Mouse (Mus musculus): ENCODE measurements around the gene Gm21904.
"Not testable (repeated sequence)": the region's sequence is repeated elsewhere in the genome, so short reads cannot be mapped to it uniquely, and the experiment has no call there.

The Gm21904 gene

DNA sequence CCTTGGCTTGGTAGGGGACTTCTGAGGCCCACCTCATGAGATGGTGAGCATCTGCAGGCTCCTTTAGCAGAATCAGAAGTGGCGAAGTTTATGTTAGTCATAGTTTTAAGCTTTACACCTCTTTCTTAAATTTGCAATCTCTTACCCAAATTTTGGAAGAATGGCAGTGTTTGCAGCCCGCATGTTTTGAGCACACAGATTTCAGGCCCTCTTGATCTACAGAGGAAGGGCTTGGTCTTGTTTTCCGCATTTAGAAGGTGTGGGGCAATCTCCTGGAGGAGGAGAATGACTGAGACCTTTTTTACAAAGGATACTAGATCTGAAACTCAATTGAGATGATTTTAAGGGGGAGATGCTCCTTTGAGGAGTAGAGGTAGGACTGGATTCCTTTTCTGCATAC is at the start of gene Gm21904:
TSS of gene Gm21904 (minus strand) at position 101 of the 400 bp plus-strand sequence.
- in situ Hi-C loops (cut with MboI; ENCODE audit: low pct_unique_long_range_greater_than_20kb in 1 of 2, low sequenced_read_pairs in 2 of 2, unreplicated experiment in 1 of 2): not testable (repeated sequence)

- in situ Hi-C loops (cut with MboI; ENCODE audit: low pct_unique_long_range_greater_than_20kb in 1 of 2, low sequenced_read_pairs in 2 of 2, unreplicated experiment in 1 of 2): not testable (repeated sequence)
Measured at GRCm38 (mm10) chrY:17874441-17874840, 28.4 kb upstream of the Gm21904 start, which contains the start of the genes Gm20772 and Gm20831. Gene Gm20772, plus strand, starts transcription at chrY:17874741. Gene Gm20831, plus strand, starts transcription at chrY:17874741.

Data from mouse embryonic stem cell (cell line).